Mouse (Mus musculus): Measurements from ENCODE around the gene Vps45. TPM values are rescaled to one million over a fixed set of nuclear protein-coding genes. Genes with fewer than 3 reads are reported as not detected.

The Vps45 gene
- 16.6 TPM for polyA plus RNA-seq (2014; fragmentation: Illumina TruSeq; extraction: RNeasy Lipid Tissue Mini Kit (QIAGEN cat#74804); ENCODE audit: low read depth, low replicate concordance)

GRCm38 (mm10) chr3:96058231-96058896, at the start of gene Vps45:
TSS of gene Vps45 (minus strand) at chr3:96058466.

GRCm38 (mm10) chr3:96104261-96105065, 46.2 kb upstream of the Vps45 start, which contains the start of gene Otud7b:
TSS of gene Otud7b (plus strand) at chr3:96104527.

GRCm38 (mm10) chr3:95995802-95996428, 62.4 kb downstream of the Vps45 start, which contains the start of gene Plekho1:
TSS of gene Plekho1 (minus strand) at chr3:95996001.

Other genes starting within 250 kb of the Vps45 start
- gene Rprd2, start 239.6 kb downstream of the Vps45 start, polyA plus RNA-seq (2014; fragmentation: Illumina TruSeq; extraction: RNeasy Lipid Tissue Mini Kit (QIAGEN cat#74804); ENCODE audit: low read depth, low replicate concordance), result 17.4 TPM
- gene Prpf3, start 202.6 kb downstream of the Vps45 start, polyA plus RNA-seq (2014; fragmentation: Illumina TruSeq; extraction: RNeasy Lipid Tissue Mini Kit (QIAGEN cat#74804); ENCODE audit: low read depth, low replicate concordance), result 20.2 TPM
- gene Mrps21, start 186.9 kb downstream of the Vps45 start, polyA plus RNA-seq (2014; fragmentation: Illumina TruSeq; extraction: RNeasy Lipid Tissue Mini Kit (QIAGEN cat#74804); ENCODE audit: low read depth, low replicate concordance), result 443 TPM
- gene Ciart, start 176.2 kb downstream of the Vps45 start, polyA plus RNA-seq (2014; fragmentation: Illumina TruSeq; extraction: RNeasy Lipid Tissue Mini Kit (QIAGEN cat#74804); ENCODE audit: low read depth, low replicate concordance), result 3.8 TPM
- 17.9 TPM for gene BC028528, start 166.5 kb downstream of the Vps45 start, polyA plus RNA-seq (2014; fragmentation: Illumina TruSeq; extraction: RNeasy Lipid Tissue Mini Kit (QIAGEN cat#74804); ENCODE audit: low read depth, low replicate concordance)
- gene Aph1a, start 164.5 kb downstream of the Vps45 start, polyA plus RNA-seq (2014; fragmentation: Illumina TruSeq; extraction: RNeasy Lipid Tissue Mini Kit (QIAGEN cat#74804); ENCODE audit: low read depth, low replicate concordance), result 82.4 TPM
- 199 TPM for gene Car14, start 153.8 kb downstream of the Vps45 start, polyA plus RNA-seq (2014; fragmentation: Illumina TruSeq; extraction: RNeasy Lipid Tissue Mini Kit (QIAGEN cat#74804); ENCODE audit: low read depth, low replicate concordance)
- 68.1 TPM for gene Anp32e, start 129.2 kb downstream of the Vps45 start, polyA plus RNA-seq (2014; fragmentation: Illumina TruSeq; extraction: RNeasy Lipid Tissue Mini Kit (QIAGEN cat#74804); ENCODE audit: low read depth, low replicate concordance)
- 86.2 TPM for gene Plekho1, start 62.5 kb downstream of the Vps45 start, polyA plus RNA-seq (2014; fragmentation: Illumina TruSeq; extraction: RNeasy Lipid Tissue Mini Kit (QIAGEN cat#74804); ENCODE audit: low read depth, low replicate concordance)
- gene Otud7b, start 46.1 kb upstream of the Vps45 start, polyA plus RNA-seq (2014; fragmentation: Illumina TruSeq; extraction: RNeasy Lipid Tissue Mini Kit (QIAGEN cat#74804); ENCODE audit: low read depth, low replicate concordance), result 26.9 TPM
- gene Mtmr11, start 103.5 kb upstream of the Vps45 start, polyA plus RNA-seq (2014; fragmentation: Illumina TruSeq; extraction: RNeasy Lipid Tissue Mini Kit (QIAGEN cat#74804); ENCODE audit: low read depth, low replicate concordance), result 4.2 TPM
- gene Sf3b4, start 113.9 kb upstream of the Vps45 start, polyA plus RNA-seq (2014; fragmentation: Illumina TruSeq; extraction: RNeasy Lipid Tissue Mini Kit (QIAGEN cat#74804); ENCODE audit: low read depth, low replicate concordance), result 18.5 TPM
- 4.0 TPM for gene Sv2a, start 122.7 kb upstream of the Vps45 start, polyA plus RNA-seq (2014; fragmentation: Illumina TruSeq; extraction: RNeasy Lipid Tissue Mini Kit (QIAGEN cat#74804); ENCODE audit: low read depth, low replicate concordance)
- gene Bola1, start 161.2 kb upstream of the Vps45 start, polyA plus RNA-seq (2014; fragmentation: Illumina TruSeq; extraction: RNeasy Lipid Tissue Mini Kit (QIAGEN cat#74804); ENCODE audit: low read depth, low replicate concordance), result 32.8 TPM
- not detected for gene Hist2h2ab, start 161.4 kb upstream of the Vps45 start, polyA plus RNA-seq (2014; fragmentation: Illumina TruSeq; extraction: RNeasy Lipid Tissue Mini Kit (QIAGEN cat#74804); ENCODE audit: low read depth, low replicate concordance)
- not detected for gene Hist2h2ac, start 162.4 kb upstream of the Vps45 start, polyA plus RNA-seq (2014; fragmentation: Illumina TruSeq; extraction: RNeasy Lipid Tissue Mini Kit (QIAGEN cat#74804); ENCODE audit: low read depth, low replicate concordance)
- 10.3 TPM for gene Hist2h2be, start 162.7 kb upstream of the Vps45 start, polyA plus RNA-seq (2014; fragmentation: Illumina TruSeq; extraction: RNeasy Lipid Tissue Mini Kit (QIAGEN cat#74804); ENCODE audit: low read depth, low replicate concordance)
- gene Hist2h3c2, start 180.7 kb upstream of the Vps45 start, polyA plus RNA-seq (2014; fragmentation: Illumina TruSeq; extraction: RNeasy Lipid Tissue Mini Kit (QIAGEN cat#74804); ENCODE audit: low read depth, low replicate concordance), result 2.9 TPM
- gene Hist2h2aa2, start 181.8 kb upstream of the Vps45 start, polyA plus RNA-seq (2014; fragmentation: Illumina TruSeq; extraction: RNeasy Lipid Tissue Mini Kit (QIAGEN cat#74804); ENCODE audit: low read depth, low replicate concordance), result 81.7 TPM
- 9.4 TPM for gene Hist2h2aa1, start 187.0 kb upstream of the Vps45 start, polyA plus RNA-seq (2014; fragmentation: Illumina TruSeq; extraction: RNeasy Lipid Tissue Mini Kit (QIAGEN cat#74804); ENCODE audit: low read depth, low replicate concordance)
- not detected for gene Hist2h3c1, start 188.2 kb upstream of the Vps45 start, polyA plus RNA-seq (2014; fragmentation: Illumina TruSeq; extraction: RNeasy Lipid Tissue Mini Kit (QIAGEN cat#74804); ENCODE audit: low read depth, low replicate concordance)
- gene Hist2h4, start 204.8 kb upstream of the Vps45 start, polyA plus RNA-seq (2014; fragmentation: Illumina TruSeq; extraction: RNeasy Lipid Tissue Mini Kit (QIAGEN cat#74804); ENCODE audit: low read depth, low replicate concordance), result 0.55 TPM
- gene Hist2h3b, start 210.2 kb upstream of the Vps45 start, polyA plus RNA-seq (2014; fragmentation: Illumina TruSeq; extraction: RNeasy Lipid Tissue Mini Kit (QIAGEN cat#74804); ENCODE audit: low read depth, low replicate concordance), result not detected
- gene Hist2h2bb, start 211.3 kb upstream of the Vps45 start, polyA plus RNA-seq (2014; fragmentation: Illumina TruSeq; extraction: RNeasy Lipid Tissue Mini Kit (QIAGEN cat#74804); ENCODE audit: low read depth, low replicate concordance), result not detected
- gene Fcgr1, start 235.5 kb upstream of the Vps45 start, polyA plus RNA-seq (2014; fragmentation: Illumina TruSeq; extraction: RNeasy Lipid Tissue Mini Kit (QIAGEN cat#74804); ENCODE audit: low read depth, low replicate concordance), result 2.2 TPM